Mouse (Mus musculus) liver, embryonic 15.5 days (tissue): ENCODE data around the gene Cnnm1. TPM values are rescaled to one million over a fixed set of nuclear protein-coding genes. Genes with fewer than 3 reads are reported as not detected.

ENCODE experiments used
- ATAC-seq: fragments of 200-750 bp; cut with Nextera tagmentation; 2 replicates; pipeline ENCODE4 v1.8.0; 2017; ENCODE audit warnings: moderate number of reproducible peaks, mild to moderate bottlenecking, moderate library complexity; ENCODE audit not compliant: insufficient read depth
- H3K27ac ChIP-seq: fragments of 300-500 bp; sonication (generic); replicated peaks from 2 replicates; pipeline ENCODE4 v1.5.1; 2015; ENCODE audit warnings: mild to moderate bottlenecking, inconsistent platforms
- H3K27me3 ChIP-seq: fragments of 300-500 bp; sonication (generic); 2 replicates; pipeline ENCODE4 v1.6.1; 2015; ENCODE audit warnings: mild to moderate bottlenecking, inconsistent platforms
- H3K36me3 ChIP-seq: fragments of 300-500 bp; sonication (generic); replicated peaks from 2 replicates; pipeline ENCODE4 v1.6.1; 2015; ENCODE audit warnings: moderate library complexity, mild to moderate bottlenecking, inconsistent platforms
- H3K4me1 ChIP-seq: fragments of 300-500 bp; sonication (generic); replicated peaks from 2 replicates; pipeline ENCODE4 v1.6.1; 2015; ENCODE audit warnings: inconsistent platforms
- H3K4me2 ChIP-seq: fragments of 300-500 bp; sonication (generic); 2 replicates; pipeline ENCODE4 v1.6.1; 2015; ENCODE audit warnings: moderate library complexity, mild to moderate bottlenecking, inconsistent platforms
- H3K4me3 ChIP-seq: fragments of 300-500 bp; sonication (generic); replicated peaks from 2 replicates; pipeline ENCODE4 v1.5.1; 2015; ENCODE audit warnings: mild to moderate bottlenecking, inconsistent platforms
- H3K9ac ChIP-seq: fragments of 300-500 bp; sonication (generic); 2 replicates; pipeline ENCODE4 v1.6.1; 2015; ENCODE audit warnings: moderate library complexity, mild to moderate bottlenecking, inconsistent platforms
- H3K9me3 ChIP-seq: fragments of 300-500 bp; sonication (generic); replicated peaks from 2 replicates; pipeline ENCODE4 v1.6.1; 2016; ENCODE audit warnings: inconsistent platforms
- WGBS: fragments of 180-500 bp; shearing (Covaris S2); methylation state at CpG from one replicate; pipeline ENCODE4 v1.1.7; 2015; ENCODE audit warnings: mixed read lengths; ENCODE audit not compliant: insufficient replicate concordance; 5-methylcytosine and 5-hydroxymethylcytosine counted together
- polyA plus RNA-seq: library from polyadenylated mRNA; unstranded; fragments of >200 nt; fragmentation: Nextera tagmentation; extraction: Ambion mirVana; gene quantifications from 2 replicates; pipeline ENCODE4 v1.2.1, GENCODE M21; 2015

Gene Cnnm1
- polyA plus RNA-seq, 1 experiment from 2014 or later: 0.21 TPM

- ATAC-seq: no peak
- H3K4me3 ChIP-seq: no peak overlapping the region
- H3K36me3 ChIP-seq: no peaks in the 10 kb centered on the region
- no peak overlapping the region for H3K4me2 ChIP-seq
- H3K9ac ChIP-seq: no peak overlapping the region
- 29% methylated on average over 19 of the region's 19 CpGs for WGBS
- peaks cover 49% of the 10 kb centered on the region for H3K27me3 ChIP-seq
- H3K27ac ChIP-seq: no peak overlapping the region
- H3K9me3 ChIP-seq: no peaks in the 10 kb centered on the region
- H3K4me1 ChIP-seq: no peaks in the 10 kb centered on the region
Observed at GRCm38 (mm10) chr19:43546337-43547117, 106.3 kb downstream of the Cnnm1 start.

Other genes starting within 250 kb of the Cnnm1 start
- gene Hpse2, start 52.1 kb upstream of the Cnnm1 start, polyA plus RNA-seq: not detected in 2 replicates
- 19.8 and 22.3 TPM in 2 replicates for gene Got1, start 84.2 kb downstream of the Cnnm1 start, polyA plus RNA-seq
- 0.14 and 0.28 TPM in 2 replicates for gene Nkx2-3, start 171.9 kb downstream of the Cnnm1 start, polyA plus RNA-seq
- gene Slc25a28, start 234.4 kb downstream of the Cnnm1 start, polyA plus RNA-seq: 5.1 and 5.7 TPM in 2 replicates
- gene Entpd7, start 249.2 kb downstream of the Cnnm1 start, polyA plus RNA-seq: 2.4 and 2.5 TPM in 2 replicates